22 mouse cellular contexts compared by ENCODE assay signal in genomic region chr2:125615440-125615839, GRCm38 (mm10). TPM values are rescaled to one million over a fixed set of nuclear protein-coding genes. Genes with fewer than 3 reads are reported as not detected.
A peak's percentile ranks its signal among the peaks of the same experiment; 100 is the strongest.
DNase-seq lines count a peak whose midpoint lies in the region; ATAC-seq and TF ChIP-seq lines count a peak whose summit lies in the region.
"Had no signal": no experiment of that assay in that cellular context is flagged by ENCODE, and none has a peak within 500 bp of the region (broad histone marks: within the 10 kb centered on the region; RNA-seq: fewer than 3 reads in every experiment).

No protein-coding gene starts in this region.

- H3K4me2 ChIP-seq in liver, embryonic 14.5 days (ENCODE audit: low read depth): no peak overlapping the region
- 0 out of 2 replicates have a peak overlapping the region, but pooled peaks have one; percentile 2 for H3K4me2 ChIP-seq in liver, postnatal 0 days (ENCODE audit: low read depth, low read length)
- H3K4me2 ChIP-seq in midbrain, embryonic 11.5 days: no peak overlapping the region
- H3K4me2 ChIP-seq: hindbrain, embryonic 12.5 days; hindbrain, embryonic 15.5 days had no signal

- no peak overlapping the region for H3K9ac ChIP-seq in liver, adult 2 months (ENCODE audit: low read depth, low read length)
- H3K9ac ChIP-seq in liver, embryonic 14.5 days (replicated peaks): no peak overlapping the region
- H3K9ac ChIP-seq in liver, postnatal 0 days (replicated peaks): no peak overlapping the region
- H3K9ac ChIP-seq in midbrain, embryonic 11.5 days (ENCODE audit: low read length): no peak overlapping the region
- H3K9ac ChIP-seq: forebrain, postnatal 0 days; hindbrain, embryonic 12.5 days; hindbrain, embryonic 15.5 days had no signal

- TF ChIP-seq POLR2A in liver, adult 2 months (IDR thresholded peaks at IDR 0.05; ENCODE audit: extremely low read depth, insufficient read depth, low read length): no peak

- H3K27ac ChIP-seq in liver, adult 2 months (replicated peaks; ENCODE audit: insufficient read depth, low read depth, low read length): peak overlapping the region; percentile 49
- no peak overlapping the region for H3K27ac ChIP-seq in liver, embryonic 14.5 days
- H3K27ac ChIP-seq in liver, postnatal 0 days (ENCODE audit: low read depth): peak overlapping the region; percentile 41
- H3K27ac ChIP-seq in midbrain, embryonic 11.5 days (ENCODE audit: low read depth, low read length): no peak overlapping the region
- H3K27ac ChIP-seq: heart, adult 2 months; heart, embryonic 10.5 days; hindbrain, embryonic 12.5 days; hindbrain, embryonic 15.5 days had no signal

- peaks cover 18% of the 10 kb centered on the region for H3K36me3 ChIP-seq in liver, adult 2 months (ENCODE audit: control insufficient read depth, insufficient read depth, low read length)
- H3K36me3 ChIP-seq in liver, embryonic 14.5 days (replicated peaks; ENCODE audit: control insufficient read depth, insufficient read depth, low read depth): peaks cover 63% of the 10 kb centered on the region
- H3K36me3 ChIP-seq in liver, postnatal 0 days (replicated peaks; ENCODE audit: insufficient read depth, low read length): peaks cover 55% of the 10 kb centered on the region
- H3K36me3 ChIP-seq in midbrain, embryonic 11.5 days (ENCODE audit: control insufficient read depth, insufficient read depth, low read length): peaks cover 19% of the 10 kb centered on the region; the same call in 1 of the 2 replicates

- H3K27me3 ChIP-seq in liver, adult 2 months (ENCODE audit: control insufficient read depth, insufficient read depth, low read length): no peaks in the 10 kb centered on the region
- no peaks in the 10 kb centered on the region for H3K27me3 ChIP-seq in liver, embryonic 14.5 days (ENCODE audit: control insufficient read depth, insufficient read depth, low read length)
- H3K27me3 ChIP-seq in liver, postnatal 0 days (ENCODE audit: insufficient read depth, low read length): no peaks in the 10 kb centered on the region
- H3K27me3 ChIP-seq in midbrain, embryonic 11.5 days (ENCODE audit: control insufficient read depth, insufficient read depth, low read length): no peaks in the 10 kb centered on the region
- H3K27me3 ChIP-seq: CH12.LX; hindbrain, embryonic 12.5 days; hindbrain, embryonic 15.5 days; Patski had no signal

- no peaks in the 10 kb centered on the region; the same call in 1 of the 2 replicates for H3K79me2 ChIP-seq in liver, adult 2 months (ENCODE audit: control insufficient read depth, insufficient read depth, low read length)

- no peak for DNase-seq in liver, adult 2 months (ENCODE audit: extremely low read depth, low read depth, low spot score)
- no peak for DNase-seq in liver
- no peak for DNase-seq in liver, embryonic 14.5 days (ENCODE audit: low read depth in 3 of 3, low spot score in 3 of 3)
- DNase-seq in liver, postnatal 0 days: no peak
- no peak for DNase-seq in right cerebral cortex, postnatal 4 days
- no peak for DNase-seq in midbrain, embryonic 11.5 days (ENCODE audit: low spot score, missing footprints)
- DNase-seq: adrenal gland, postnatal 10 days; adrenal gland, postnatal 36 days; B cell, adult 2 months; cerebellum, adult 18-20 months; cerebellum, adult 9-10 months; cerebellum, postnatal 14 days; forebrain, postnatal 0 days; gastrocnemius, postnatal 25 days; heart, adult 2 months had no signal

- ATAC-seq in liver, embryonic 14.5 days (ENCODE audit: insufficient read depth): peak; percentile 34; the same call in 1 of the 2 replicates
- ATAC-seq in liver, postnatal 0 days: peak; percentile 73
- ATAC-seq in midbrain, embryonic 11.5 days (ENCODE audit: low FRiP score): no peak
- ATAC-seq: forebrain, embryonic 14.5 days; forebrain, postnatal 0 days; Patski had no signal

- TF ChIP-seq EP300 in liver, embryonic 14.5 days (IDR thresholded peaks at IDR 0.05; ENCODE audit: low read depth): no peak
- TF ChIP-seq EP300 in liver, postnatal 0 days (IDR thresholded peaks at IDR 0.05; ENCODE audit: low read depth): no peak

- WGBS in liver, adult 2 months: 18% methylated on average over 7 of the region's 7 CpGs
- 81% methylated on average over 7 of the region's 7 CpGs for WGBS in liver, embryonic 14.5 days (ENCODE audit: insufficient replicate concordance)
- WGBS in liver, postnatal 0 days (ENCODE audit: insufficient replicate concordance): 66% methylated on average over 7 of the region's 7 CpGs
- WGBS in midbrain, embryonic 11.5 days: 94% methylated on average over 7 of the region's 7 CpGs

- no peaks in the 10 kb centered on the region for H3K9me3 ChIP-seq in liver, embryonic 14.5 days (ENCODE audit: control insufficient read depth, low read length)
- H3K9me3 ChIP-seq in liver, postnatal 0 days (ENCODE audit: low read length): no peaks in the 10 kb centered on the region
- no peaks in the 10 kb centered on the region for H3K9me3 ChIP-seq in midbrain, embryonic 11.5 days (ENCODE audit: control insufficient read depth, low read length)
- H3K9me3 ChIP-seq: G1E; heart, embryonic 10.5 days; hindbrain, embryonic 12.5 days; hindbrain, embryonic 15.5 days had no signal

- no peak for TF ChIP-seq CTCF in liver, adult 2 months (IDR thresholded peaks at IDR 0.05; ENCODE audit: low read depth, low read length)
- no peak for TF ChIP-seq CTCF in liver, embryonic 14.5 days (IDR thresholded peaks at IDR 0.05; ENCODE audit: low read depth)
- TF ChIP-seq CTCF in liver, postnatal 0 days (IDR thresholded peaks at IDR 0.05; ENCODE audit: low read depth): no peak

- peaks cover 6% of the 10 kb centered on the region for H3K4me1 ChIP-seq in liver, adult 2 months (ENCODE audit: control insufficient read depth, insufficient read depth, low read length)
- peaks cover 0 to 3% of the 10 kb centered on the region in 2 experiments; a peak in 1 of 4 replicates for H3K4me1 ChIP-seq in liver, embryonic 14.5 days (replicated peaks; ENCODE audit: control insufficient read depth in 2 of 2, insufficient read depth in 2 of 2, low read length in 1 of 2)
- no peaks in the 10 kb centered on the region for H3K4me1 ChIP-seq in liver, postnatal 0 days (ENCODE audit: insufficient read depth)
- H3K4me1 ChIP-seq in midbrain, embryonic 11.5 days (ENCODE audit: control insufficient read depth, insufficient read depth, low read length): no peaks in the 10 kb centered on the region
- H3K4me1 ChIP-seq: heart, embryonic 10.5 days; hindbrain, embryonic 15.5 days had no signal

- H3K4me3 ChIP-seq in liver, adult 2 months (ENCODE audit: insufficient read depth, low read depth, low read length): no peak overlapping the region
- H3K4me3 ChIP-seq in liver, embryonic 14.5 days (ENCODE audit: insufficient read depth in 1 of 2, low read depth in 2 of 2, low read length in 2 of 2): no peak overlapping the region
- no peak overlapping the region for H3K4me3 ChIP-seq in liver, postnatal 0 days (ENCODE audit: low read depth, low read length)
- no peak overlapping the region for H3K4me3 ChIP-seq in midbrain, embryonic 11.5 days (ENCODE audit: low read depth, low read length)
- H3K4me3 ChIP-seq: heart, adult 2 months; heart, embryonic 10.5 days; hindbrain, embryonic 12.5 days; hindbrain, embryonic 15.5 days had no signal

RNA-seq across cellular contexts. Expression of gene Cep152, which starts 9.5 kb away (rescaled TPM):
- total RNA-seq in liver, adult 2 months (2014; rRNA removed): 2.5 and 3.0 TPM in 2 replicates
- 0.57 and 0.69 TPM in 2 replicates for polyA plus RNA-seq in liver, adult 2 months (2012; rRNA removed)
- 2.7 and 4.2 TPM in 2 replicates for polyA plus RNA-seq in liver, embryonic 14.5 days (2012; rRNA removed)
- 4.1 and 4.3 TPM in 2 replicates for polyA plus RNA-seq in liver, embryonic 14.5 days (2014; fragmentation: Nextera tagmentation; extraction: Ambion mirVana)
- 1.8 and 2.4 TPM in 2 replicates for polyA plus RNA-seq in liver, postnatal 0 days (2015; fragmentation: Nextera tagmentation; extraction: Ambion mirVana)
- polyA plus RNA-seq in midbrain, embryonic 11.5 days (2014; fragmentation: Nextera tagmentation; extraction: Ambion mirVana): 7.3 and 8.2 TPM in 2 replicates

RNA-seq across cellular contexts. Expression of gene Eid1, which starts 57.5 kb away (rescaled TPM):
- 7.9 and 11.1 TPM in 2 replicates for total RNA-seq in liver, adult 2 months (2014; rRNA removed)
- 4.4 and 4.5 TPM in 2 replicates for polyA plus RNA-seq in liver, adult 2 months (2012; rRNA removed)
- 14.4 and 25.9 TPM in 2 replicates for polyA plus RNA-seq in liver, embryonic 14.5 days (2012; rRNA removed)
- polyA plus RNA-seq in liver, embryonic 14.5 days (2014; fragmentation: Nextera tagmentation; extraction: Ambion mirVana): 45.7 and 48.1 TPM in 2 replicates
- 27.9 and 30.7 TPM in 2 replicates for polyA plus RNA-seq in liver, postnatal 0 days (2015; fragmentation: Nextera tagmentation; extraction: Ambion mirVana)
- 281 and 308 TPM in 2 replicates for polyA plus RNA-seq in midbrain, embryonic 11.5 days (2014; fragmentation: Nextera tagmentation; extraction: Ambion mirVana)
- polyA plus RNA-seq: G1E had no signal

Comparison
In these comparisons a context has a peak if more than half of its experiments do, and no peak if none do; other contexts are left out.
1. H3K27ac ChIP-seq: peak in liver, adult 2 months (single experiment) and liver, postnatal 0 days (single experiment); none in liver, embryonic 14.5 days (single experiment) and midbrain, embryonic 11.5 days (single experiment).